Mouse (Mus musculus) megakaryocyte progenitor cell, adult 5-6 weeks (primary cell): ENCODE results near the gene Wsb1. TPM values are rescaled to one million over a fixed set of nuclear protein-coding genes. Genes with fewer than 3 reads are reported as not detected.

Experiments used
- total RNA-seq, 2 experiments: library from RNA; stranded (forward) in 1 of 2; stranded (reverse) in 1 of 2; fragments of 157-497, 149-512 nt in 1 of 2; fragments of 200-1000 nt in 1 of 2; gene quantifications; 2 replicates each; pipeline versions ENCODE4 v1.2.3 to v1.2.4; 2015 to 2017

Gene Wsb1
- total RNA-seq, 2 experiments from 2014 or later, result 129 to 216 TPM

Other genes starting within 250 kb of the Wsb1 start
- 7.1 and 8.7 TPM in 2 replicates for gene Ksr1, start 108.3 kb downstream of the Wsb1 start, total RNA-seq (2015)
- 6.0 and 7.2 TPM in 2 replicates for gene Ksr1, start 108.3 kb downstream of the Wsb1 start, total RNA-seq (2017)
- not detected in 2 replicates for gene Gm9964, start 42.2 kb upstream of the Wsb1 start, total RNA-seq (2015)
- not detected in 2 replicates for gene Gm9964, start 42.2 kb upstream of the Wsb1 start, total RNA-seq (2017)
- gene Nf1, start 85.0 kb upstream of the Wsb1 start, total RNA-seq (2015), result 20.8 and 26.1 TPM in 2 replicates
- gene Nf1, start 85.0 kb upstream of the Wsb1 start, total RNA-seq (2017), result 6.7 and 9.6 TPM in 2 replicates
- gene Omg, start 249.4 kb upstream of the Wsb1 start, total RNA-seq (2015), result 0.67 and 0.98 TPM in 2 replicates
- gene Omg, start 249.4 kb upstream of the Wsb1 start, total RNA-seq (2017), result 0.14 and 0.33 TPM in 2 replicates